24 mouse cellular contexts compared by ENCODE assay signal in genomic region chr2:32420647-32421046, GRCm38 (mm10). TPM values are rescaled to one million over a fixed set of nuclear protein-coding genes. Genes with fewer than 3 reads are reported as not detected.
DNase-seq lines count a peak whose midpoint lies in the region; ATAC-seq and TF ChIP-seq lines count a peak whose summit lies in the region.
"Had no signal": no experiment of that assay in that cellular context is flagged by ENCODE, and none has a peak within 500 bp of the region (broad histone marks: within the 10 kb centered on the region; RNA-seq: fewer than 3 reads in every experiment).

No protein-coding gene starts in this region.

- H3K9ac ChIP-seq in kidney, embryonic 14.5 days (ENCODE audit: low read depth, low read length) = no peak overlapping the region
- peak overlapping the region; percentile 78 for H3K9ac ChIP-seq in liver, adult 2 months (ENCODE audit: low read depth, low read length)
- no peak overlapping the region for H3K9ac ChIP-seq in liver, embryonic 12.5 days
- H3K9ac ChIP-seq: embryonic facial prominence, embryonic 15.5 days; heart, embryonic 13.5 days; hindbrain, embryonic 12.5 days had no signal

- H3K4me2 ChIP-seq in kidney, embryonic 14.5 days (replicated peaks; ENCODE audit: low read depth, low read length) = no peak overlapping the region
- H3K4me2 ChIP-seq in liver, embryonic 12.5 days = no peak overlapping the region
- H3K4me2 ChIP-seq: embryonic facial prominence, embryonic 15.5 days; heart, embryonic 13.5 days; hindbrain, embryonic 12.5 days had no signal

- WGBS in kidney, adult 2 months = 50% methylated on average over 6 of the region's 6 CpGs
- WGBS in kidney, embryonic 14.5 days = 91% methylated on average over 6 of the region's 6 CpGs
- 31% methylated on average over 6 of the region's 6 CpGs for WGBS in liver, adult 2 months
- 76% methylated on average over 6 of the region's 6 CpGs for WGBS in liver, embryonic 12.5 days (ENCODE audit: insufficient replicate concordance)

- H3K27me3 ChIP-seq in kidney, adult 2 months (replicated peaks; ENCODE audit: control insufficient read depth, insufficient read depth, low read length) = no peaks in the 10 kb centered on the region
- no peaks in the 10 kb centered on the region for H3K27me3 ChIP-seq in kidney, embryonic 14.5 days (ENCODE audit: control insufficient read depth, insufficient read depth, low read length)
- H3K27me3 ChIP-seq in liver, adult 2 months (ENCODE audit: control insufficient read depth, insufficient read depth, low read length) = no peaks in the 10 kb centered on the region
- H3K27me3 ChIP-seq in liver, embryonic 12.5 days (replicated peaks) = no peaks in the 10 kb centered on the region
- H3K27me3 ChIP-seq: embryonic facial prominence, embryonic 15.5 days; heart, embryonic 13.5 days; hindbrain, embryonic 12.5 days had no signal

- peak overlapping the region; percentile 86 for H3K27ac ChIP-seq in kidney, adult 2 months (ENCODE audit: insufficient read depth, low read depth, low read length)
- H3K27ac ChIP-seq in kidney, embryonic 14.5 days (ENCODE audit: low read depth, low read length) = no peak overlapping the region
- H3K27ac ChIP-seq in liver, adult 2 months (replicated peaks; ENCODE audit: insufficient read depth, low read depth, low read length) = peak overlapping the region; percentile 86
- no peak overlapping the region for H3K27ac ChIP-seq in liver, embryonic 12.5 days
- H3K27ac ChIP-seq: embryonic facial prominence, embryonic 15.5 days; forebrain, embryonic 10.5 days; heart, embryonic 13.5 days; hindbrain, embryonic 12.5 days had no signal

- H3K79me2 ChIP-seq in liver, adult 2 months (ENCODE audit: control insufficient read depth, insufficient read depth, low read length) = peaks cover 3% of the 10 kb centered on the region; the same call in 1 of the 2 replicates

- H3K4me1 ChIP-seq in kidney, adult 2 months (ENCODE audit: control insufficient read depth, insufficient read depth, low read length) = peaks cover 43% of the 10 kb centered on the region
- H3K4me1 ChIP-seq in kidney, embryonic 14.5 days (ENCODE audit: control insufficient read depth, insufficient read depth, low read length) = peaks cover 36% of the 10 kb centered on the region
- peaks cover 38% of the 10 kb centered on the region for H3K4me1 ChIP-seq in liver, adult 2 months (ENCODE audit: control insufficient read depth, insufficient read depth, low read length)
- H3K4me1 ChIP-seq in liver, embryonic 12.5 days = peaks cover 42% of the 10 kb centered on the region

- peak; percentile 56 for DNase-seq in gastrocnemius, postnatal 25 days
- DNase-seq in gastrocnemius, postnatal 4 days (ENCODE audit: low spot score in 2 of 2) = no peak
- no peak for DNase-seq in kidney, adult 2 months
- DNase-seq in liver, adult 2 months (ENCODE audit: extremely low read depth, low read depth, low spot score) = peak; percentile 69
- DNase-seq in thymus, postnatal 36 days = no peak
- DNase-seq: adrenal gland, adult 2 months; adrenal gland, postnatal 36 days; cerebellum, adult 11 months; cerebellum, adult 8-10 months; cerebellum, postnatal 14 days; embryo, embryonic 11 days; gastrocnemius, postnatal 14 days; heart, postnatal 36 days had no signal

- no peak for TF ChIP-seq POLR2A in kidney, adult 2 months (IDR thresholded peaks at IDR 0.05; ENCODE audit: low read depth, low read length)
- no peak for TF ChIP-seq POLR2A in liver, adult 2 months (IDR thresholded peaks at IDR 0.05; ENCODE audit: extremely low read depth, insufficient read depth, low read length)

- H3K9me3 ChIP-seq in kidney, embryonic 14.5 days (ENCODE audit: control insufficient read depth, low read length) = no peaks in the 10 kb centered on the region
- no peaks in the 10 kb centered on the region for H3K9me3 ChIP-seq in liver, embryonic 12.5 days (replicated peaks)
- H3K9me3 ChIP-seq: embryonic facial prominence, embryonic 15.5 days; forebrain, embryonic 10.5 days; heart, embryonic 13.5 days; hindbrain, embryonic 12.5 days had no signal

- TF ChIP-seq CTCF in kidney, adult 2 months (conservative IDR thresholded peaks at IDR 0.05; ENCODE audit: insufficient read depth, insufficient read length, low read depth, low read length) = no peak
- TF ChIP-seq CTCF in liver, adult 2 months (IDR thresholded peaks at IDR 0.05; ENCODE audit: low read depth, low read length) = no peak

- no peak for ATAC-seq in kidney, embryonic 14.5 days (ENCODE audit: low FRiP score, low TSS enrichment)
- ATAC-seq in liver, embryonic 12.5 days = no peak
- ATAC-seq: forebrain, embryonic 14.5 days; hindbrain, embryonic 16.5 days; inflammation-experienced regulatory T-cells, adult 6 months had no signal

- H3K4me3 ChIP-seq in kidney, adult 2 months (ENCODE audit: insufficient read depth, low read depth, low read length) = no peak overlapping the region
- H3K4me3 ChIP-seq in kidney, embryonic 14.5 days (ENCODE audit: low read length) = no peak overlapping the region
- peak overlapping the region; percentile 61 for H3K4me3 ChIP-seq in liver, adult 2 months (ENCODE audit: insufficient read depth, low read depth, low read length)
- H3K4me3 ChIP-seq in liver, embryonic 12.5 days = no peak overlapping the region
- H3K4me3 ChIP-seq: embryonic facial prominence, embryonic 15.5 days; erythroblast, embryonic 14.5 days; forebrain, embryonic 10.5 days; heart, embryonic 13.5 days; hindbrain, embryonic 12.5 days had no signal

- H3K36me3 ChIP-seq in kidney, adult 2 months (ENCODE audit: control insufficient read depth, insufficient read depth, low read length) = peaks cover 10% of the 10 kb centered on the region
- H3K36me3 ChIP-seq in kidney, embryonic 14.5 days (ENCODE audit: control insufficient read depth, insufficient read depth, low read length) = peaks cover 55% of the 10 kb centered on the region
- peaks cover 48% of the 10 kb centered on the region for H3K36me3 ChIP-seq in liver, adult 2 months (ENCODE audit: control insufficient read depth, insufficient read depth, low read length)
- peaks cover 57% of the 10 kb centered on the region for H3K36me3 ChIP-seq in liver, embryonic 12.5 days

RNA-seq across cellular contexts. Expression of gene Ptges2, which starts 25.0 kb away (rescaled TPM):
- 10 to 100 TPM; 42.2 to 49.3 TPM for total RNA-seq in gastrocnemius, postnatal 25 days (2021)
- total RNA-seq in gastrocnemius, postnatal 4 days (2021) = 10 to 100 TPM; 35.1 to 41.4 TPM
- 69.7 and 80.6 TPM in 2 replicates for polyA plus RNA-seq in kidney, adult 2 months (2012; rRNA removed)
- polyA plus RNA-seq in kidney, embryonic 14.5 days (2014; fragmentation: Nextera tagmentation; extraction: Ambion mirVana) = 32.2 and 36.4 TPM in 2 replicates
- total RNA-seq in liver, adult 2 months (2014; rRNA removed) = 22.6 and 30.7 TPM in 2 replicates
- polyA plus RNA-seq in liver, adult 2 months (2012; rRNA removed) = 24.4 and 25.5 TPM in 2 replicates
- 19.3 and 21.1 TPM in 2 replicates for polyA plus RNA-seq in liver, embryonic 12.5 days (2016; fragmentation: Nextera tagmentation; extraction: Ambion mirVana)

RNA-seq across cellular contexts. Expression of gene Naif1, which starts 29.6 kb away (rescaled TPM):
- total RNA-seq in gastrocnemius, postnatal 25 days (2021) = 1 to 10 TPM; 1.6 to 2.0 TPM
- total RNA-seq in gastrocnemius, postnatal 4 days (2021) = 1 to 10 TPM; 3.9 to 4.0 TPM
- polyA plus RNA-seq in kidney, adult 2 months (2012; rRNA removed) = 4.8 and 5.2 TPM in 2 replicates
- polyA plus RNA-seq in kidney, embryonic 14.5 days (2014; fragmentation: Nextera tagmentation; extraction: Ambion mirVana) = 6.4 and 6.8 TPM in 2 replicates
- 0.67 and 0.83 TPM in 2 replicates for total RNA-seq in liver, adult 2 months (2014; rRNA removed)
- 2.9 and 3.0 TPM in 2 replicates for polyA plus RNA-seq in liver, adult 2 months (2012; rRNA removed)
- polyA plus RNA-seq in liver, embryonic 12.5 days (2016; fragmentation: Nextera tagmentation; extraction: Ambion mirVana) = 2.9 and 3.2 TPM in 2 replicates

RNA-seq across cellular contexts. Expression of gene Slc25a25, which starts 30.6 kb away (rescaled TPM):
- 10 to 100 TPM; 19.2 to 68.3 TPM for total RNA-seq in gastrocnemius, postnatal 25 days (2021)
- 10 to 100 TPM; 14.0 to 25.1 TPM for total RNA-seq in gastrocnemius, postnatal 4 days (2021)
- 25.3 and 30.6 TPM in 2 replicates for polyA plus RNA-seq in kidney, adult 2 months (2012; rRNA removed)
- 10.7 and 14.8 TPM in 2 replicates for polyA plus RNA-seq in kidney, embryonic 14.5 days (2014; fragmentation: Nextera tagmentation; extraction: Ambion mirVana)
- total RNA-seq in liver, adult 2 months (2014; rRNA removed) = 40.0 and 41.9 TPM in 2 replicates
- 57.9 and 124 TPM in 2 replicates for polyA plus RNA-seq in liver, adult 2 months (2012; rRNA removed)
- polyA plus RNA-seq in liver, embryonic 12.5 days (2016; fragmentation: Nextera tagmentation; extraction: Ambion mirVana) = 11.4 and 11.9 TPM in 2 replicates

RNA-seq across cellular contexts. Expression of gene Lcn2, which starts 32.6 kb away (rescaled TPM):
- 1 to 10 TPM; 1.4 to 2.1 TPM for total RNA-seq in gastrocnemius, postnatal 25 days (2021)
- total RNA-seq in gastrocnemius, postnatal 4 days (2021) = 1 to 10 TPM; 3.0 to 4.4 TPM
- polyA plus RNA-seq in kidney, adult 2 months (2012; rRNA removed) = 8.0 and 9.4 TPM in 2 replicates
- 1.6 and 1.7 TPM in 2 replicates for polyA plus RNA-seq in kidney, embryonic 14.5 days (2014; fragmentation: Nextera tagmentation; extraction: Ambion mirVana)
- 2.1 and 10.0 TPM in 2 replicates for total RNA-seq in liver, adult 2 months (2014; rRNA removed)
- 29.3 and 45.5 TPM in 2 replicates for polyA plus RNA-seq in liver, adult 2 months (2012; rRNA removed)
- 15.2 and 17.7 TPM in 2 replicates for polyA plus RNA-seq in liver, embryonic 12.5 days (2016; fragmentation: Nextera tagmentation; extraction: Ambion mirVana)
- total RNA-seq: ES-E14 had no signal
- polyA plus RNA-seq: forebrain, embryonic 10.5 days had no signal

RNA-seq across cellular contexts. Expression of gene 1110008P14Rik, which starts 38.9 kb away (rescaled TPM):
- total RNA-seq in gastrocnemius, postnatal 25 days (2021) = 10 to 100 TPM; 35.2 to 39.7 TPM
- 10 to 100 TPM; 56.4 to 58.6 TPM for total RNA-seq in gastrocnemius, postnatal 4 days (2021)
- polyA plus RNA-seq in kidney, adult 2 months (2012; rRNA removed) = 182 and 215 TPM in 2 replicates
- 50.1 and 52.0 TPM in 2 replicates for polyA plus RNA-seq in kidney, embryonic 14.5 days (2014; fragmentation: Nextera tagmentation; extraction: Ambion mirVana)
- 25.8 and 32.5 TPM in 2 replicates for total RNA-seq in liver, adult 2 months (2014; rRNA removed)
- polyA plus RNA-seq in liver, adult 2 months (2012; rRNA removed) = 103 and 144 TPM in 2 replicates
- 36.2 and 40.6 TPM in 2 replicates for polyA plus RNA-seq in liver, embryonic 12.5 days (2016; fragmentation: Nextera tagmentation; extraction: Ambion mirVana)

Comparison
In these comparisons a context has a peak if more than half of its experiments do, and no peak if none do; other contexts are left out.
1. DNase-seq: peak in gastrocnemius, postnatal 25 days (single experiment) and liver, adult 2 months (single experiment); none in gastrocnemius, postnatal 4 days (0 of 2), kidney, adult 2 months (single experiment) and thymus, postnatal 36 days (0 of 2).
2. H3K27ac ChIP-seq: peak in kidney, adult 2 months (single experiment) and liver, adult 2 months (single experiment); none in kidney, embryonic 14.5 days (single experiment) and liver, embryonic 12.5 days (single experiment).